Mouse (Mus musculus) lung, postnatal 36 days (tissue): ENCODE results near the gene Fbxo11.

Experiments
- DNase-seq: peaks from one replicate; pipeline ENCODE4 v3.0.0; 2022; ENCODE audit warnings: mixed read lengths

Fbxo11 gene

DNA sequence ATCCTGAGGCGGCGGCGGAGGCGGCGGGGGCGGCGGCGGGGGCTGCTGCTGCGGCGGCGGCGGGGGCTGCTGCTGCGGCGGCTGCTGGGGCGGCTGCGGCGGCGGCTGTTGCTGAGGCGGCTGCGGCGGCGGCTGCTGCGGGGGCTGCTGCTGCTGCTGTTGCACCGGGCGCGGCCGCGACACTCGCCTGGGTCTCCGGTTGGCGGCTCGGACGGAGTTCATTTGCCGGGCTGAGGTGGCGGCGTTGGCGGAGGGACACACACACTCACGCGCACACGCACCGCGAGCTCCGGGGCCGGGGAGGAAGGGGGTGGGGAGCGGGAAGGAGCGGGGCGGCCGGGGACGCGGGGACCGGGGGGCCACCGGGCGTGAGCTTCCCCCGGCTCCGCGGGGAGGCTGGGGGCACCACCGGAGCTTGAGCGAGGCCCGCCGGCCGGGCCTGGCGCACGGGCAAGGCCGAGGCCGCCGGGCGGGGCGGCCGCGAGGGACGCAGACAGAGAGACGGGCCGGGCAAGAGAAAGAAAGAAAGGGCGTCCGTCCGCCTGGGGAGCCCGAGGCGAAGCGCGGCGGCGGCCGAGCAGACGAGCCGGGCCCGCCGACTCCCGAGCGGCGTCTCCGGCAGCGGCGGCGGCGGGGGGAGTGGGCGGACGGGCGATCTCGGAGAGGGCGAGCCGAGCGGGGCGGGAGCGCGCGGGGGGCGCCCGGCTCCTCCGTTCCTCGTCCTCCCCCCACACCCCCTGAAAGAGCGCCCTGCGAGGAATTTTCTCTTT is at the start of gene Fbxo11:
Fbxo11 (minus strand) TSS at position 261 of the 770 bp plus-strand sequence.
- DNase-seq: peak; percentile 34

DNA sequence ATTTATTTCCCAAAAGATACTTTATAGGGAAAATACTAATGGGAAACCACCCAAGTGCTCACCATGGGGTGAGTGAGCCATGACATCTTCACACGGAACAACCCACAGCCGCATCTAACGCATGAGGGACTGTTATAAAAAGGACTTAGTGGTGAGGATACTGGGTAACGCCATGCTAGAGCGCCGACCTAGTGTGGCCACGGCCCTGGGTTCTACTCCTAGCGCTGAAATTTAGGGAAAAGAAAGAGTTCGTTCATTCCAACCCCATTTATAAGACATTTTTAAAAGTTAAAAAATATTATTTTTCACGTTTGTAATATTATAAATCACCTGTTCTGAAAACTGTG is 48.8 kb upstream of the Fbxo11 start:
- DNase-seq: no peak

- DNase-seq: peak; percentile 65
These were observed 48.2 kb upstream of the Fbxo11 start for GRCm38 (mm10) chr17:88113015-88113882.

DNA sequence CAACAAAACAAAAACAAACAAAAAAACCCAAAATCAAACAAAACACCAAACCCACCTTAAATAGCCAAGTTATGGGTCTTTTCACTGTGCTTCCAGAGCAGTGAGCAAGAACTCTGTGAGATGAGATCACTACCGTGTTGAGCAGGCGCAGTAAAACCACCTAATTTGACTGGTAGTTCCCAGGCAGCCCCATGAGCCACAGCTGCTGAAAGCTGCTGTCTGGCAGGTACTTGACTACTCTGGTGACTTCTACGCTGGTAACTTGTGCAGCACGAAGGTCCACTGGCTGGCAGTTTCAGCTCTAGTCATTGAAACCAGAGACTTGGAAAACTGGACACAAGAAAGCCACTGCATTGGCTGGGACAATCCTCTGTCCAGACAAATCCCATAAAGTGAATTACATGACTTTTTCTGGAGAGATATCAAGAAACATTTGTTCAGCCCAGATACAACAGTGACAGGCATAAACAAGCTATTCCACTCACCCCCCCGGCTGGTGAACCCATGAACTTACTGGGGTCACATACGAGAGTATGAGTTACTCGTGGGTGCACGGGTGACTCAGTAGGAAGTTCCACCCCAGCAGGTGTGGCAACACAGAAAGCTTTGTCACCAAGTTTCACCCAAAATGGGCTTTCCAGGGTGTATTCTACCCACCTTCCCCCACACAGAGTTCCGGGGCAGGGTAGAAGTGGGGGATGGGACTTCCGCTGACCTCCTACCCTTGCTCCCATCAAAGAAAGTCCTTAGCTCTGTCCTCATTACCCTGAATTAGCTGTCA is 47.0 kb upstream of the Fbxo11 start:
- no peak for DNase-seq

DNA sequence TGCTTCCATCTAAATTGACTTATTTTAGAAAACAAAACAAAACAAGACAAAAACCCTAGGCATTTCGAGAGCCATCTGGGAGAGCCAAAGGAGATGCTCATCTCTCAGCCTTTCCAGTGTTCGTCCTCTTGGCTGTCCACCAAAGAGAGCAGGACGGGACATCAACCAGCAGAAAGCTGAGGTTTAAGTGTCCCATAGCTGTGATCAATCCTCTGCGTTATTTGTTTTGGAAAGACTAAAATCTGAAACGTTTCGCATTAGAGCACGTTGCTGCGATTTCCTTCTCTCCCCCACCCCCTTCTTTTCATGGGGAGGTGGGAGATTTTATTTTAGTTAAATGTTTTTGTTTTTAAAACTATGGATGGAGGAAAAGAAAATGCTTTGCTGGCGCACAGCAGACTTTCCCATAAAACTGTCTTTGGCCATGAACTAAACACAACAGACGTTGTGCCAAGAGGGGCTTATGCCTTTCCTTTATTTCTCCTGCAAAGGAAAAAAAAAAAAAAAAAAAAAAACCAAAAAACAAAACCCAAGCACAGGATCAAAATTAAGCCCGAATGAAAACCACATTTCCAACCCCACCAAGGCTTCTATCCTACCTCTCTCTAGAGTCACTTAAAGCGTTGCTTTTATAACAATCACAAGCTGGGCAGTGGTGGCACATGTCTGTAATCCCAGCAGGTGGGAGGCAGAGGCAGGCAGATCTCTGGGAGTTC is 46.1 kb upstream of the Fbxo11 start:
- DNase-seq: no peak

DNA sequence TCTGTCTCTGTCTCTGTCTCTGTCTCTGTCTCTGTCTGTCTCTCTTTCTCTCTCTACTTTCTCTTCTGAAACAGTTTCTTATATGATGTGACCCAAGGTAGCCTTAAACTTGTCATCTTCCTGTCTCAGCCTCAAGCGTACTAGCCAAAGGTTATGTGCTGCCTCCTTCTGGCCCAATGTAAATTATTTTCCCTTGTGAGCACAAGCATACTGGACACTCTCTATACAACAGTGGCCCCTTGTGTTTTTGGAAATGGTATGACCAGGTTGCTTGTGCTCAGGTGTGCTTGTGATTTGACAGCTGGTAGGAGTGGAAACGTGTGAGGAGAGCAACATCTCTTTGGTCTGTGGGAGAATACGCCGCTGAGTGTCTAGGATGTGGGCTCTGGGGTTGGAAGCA is 42.6 kb upstream of the Fbxo11 start:
- DNase-seq: peak; percentile 47

DNA sequence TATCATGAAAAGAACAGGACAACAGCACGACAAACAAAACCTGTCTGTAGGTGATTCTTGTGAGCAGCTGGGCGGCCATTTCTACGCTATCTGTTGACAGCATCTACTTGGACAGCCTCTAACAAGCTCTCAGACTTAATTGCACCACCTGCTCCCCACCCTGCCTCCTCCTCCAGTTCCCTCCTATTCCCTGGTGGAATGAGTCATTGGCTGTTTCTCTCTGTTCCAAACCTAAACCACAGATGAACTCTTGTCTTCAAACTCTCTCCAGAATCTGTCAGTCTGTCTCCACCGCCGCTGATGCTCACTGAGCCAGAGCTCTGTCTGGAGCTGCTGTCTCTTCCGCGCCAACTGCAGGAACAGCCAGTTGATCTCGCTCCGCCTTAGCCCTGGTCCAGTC is 41.3 kb upstream of the Fbxo11 start:
- DNase-seq: no peak

DNA sequence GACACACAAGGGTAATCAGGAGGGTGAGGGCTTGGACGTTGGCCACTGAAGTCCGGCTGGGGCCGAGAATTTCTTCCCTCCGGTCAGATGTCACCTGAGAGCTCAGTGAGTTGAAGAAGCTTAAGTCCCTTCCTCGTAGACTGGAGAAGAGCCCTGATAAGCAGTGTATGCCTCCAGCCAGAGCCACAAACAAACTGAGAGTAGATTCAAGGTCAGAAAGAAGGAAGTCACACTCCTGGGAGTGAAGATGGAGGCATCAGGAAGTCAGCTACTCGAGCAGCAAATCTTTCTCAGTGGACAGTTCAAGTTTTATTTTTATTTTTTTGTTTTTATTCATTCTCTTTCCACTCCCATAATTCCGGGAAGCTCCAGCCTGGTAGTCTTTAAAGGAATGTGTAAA is 37.5 kb upstream of the Fbxo11 start:
- no peak for DNase-seq

- DNase-seq: no peak
These were observed 33.2 kb upstream of the Fbxo11 start for GRCm38 (mm10) chr17:88098181-88098852.

- no peak for DNase-seq
These were observed 32.5 kb upstream of the Fbxo11 start for GRCm38 (mm10) chr17:88097543-88097942.

DNA sequence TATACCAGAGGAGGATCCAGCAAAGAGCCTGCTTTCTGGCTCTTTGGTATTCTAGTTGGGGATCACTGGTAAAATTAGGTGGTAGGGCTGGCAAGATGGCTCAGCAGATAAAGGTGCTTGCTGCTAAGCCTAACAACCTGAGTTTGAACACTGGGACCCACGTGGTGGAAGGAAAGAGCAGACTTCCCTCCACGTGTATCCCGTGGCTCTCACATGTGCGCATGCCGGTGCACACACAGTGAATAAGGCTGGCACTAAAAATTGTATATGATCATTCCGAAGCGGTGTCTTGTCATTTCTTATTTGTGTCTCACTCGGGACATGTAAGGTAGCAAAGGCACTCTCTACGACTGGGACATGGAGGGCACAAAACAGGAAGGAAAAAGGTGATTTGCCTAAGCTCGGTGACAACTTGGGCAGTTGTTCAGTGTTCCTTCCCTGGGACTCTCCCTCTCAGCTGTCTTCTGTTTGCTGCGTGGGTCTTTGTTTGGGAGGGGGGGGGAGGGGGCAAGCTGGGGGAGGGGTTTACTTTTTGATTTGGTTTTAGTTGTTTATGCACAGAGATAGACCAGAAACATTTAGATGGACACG is 31.8 kb upstream of the Fbxo11 start:
- no peak for DNase-seq

- DNase-seq: no peak
These were observed 30.6 kb upstream of the Fbxo11 start for GRCm38 (mm10) chr17:88095517-88096198.

GRCm38 (mm10) chr17:88094327-88094726 is 29.2 kb upstream of the Fbxo11 start:
- DNase-seq: no peak

GRCm38 (mm10) chr17:88093798-88094197 is 28.7 kb upstream of the Fbxo11 start:
- DNase-seq: no peak

- DNase-seq: no peak
These were observed 20.9 kb upstream of the Fbxo11 start for GRCm38 (mm10) chr17:88085976-88086375.

DNA sequence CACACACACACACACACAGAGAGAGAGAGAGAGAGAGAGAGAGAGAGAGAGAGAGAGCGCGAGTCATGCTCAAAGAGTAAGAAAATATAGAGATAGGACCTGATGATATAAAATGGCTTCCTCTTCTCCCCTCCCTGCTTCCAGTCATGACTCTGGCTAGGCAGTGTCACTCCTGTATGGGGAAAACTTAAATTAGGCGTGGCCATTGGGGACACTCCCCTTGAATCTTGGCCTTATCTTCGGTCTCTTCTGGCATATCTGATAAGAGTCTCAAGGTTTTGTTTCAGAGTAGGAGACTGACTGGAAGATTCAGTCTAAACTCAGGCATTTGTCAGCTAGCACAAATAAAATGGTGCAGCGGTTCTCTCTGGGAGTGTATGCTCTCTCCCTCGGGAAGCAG is 16.4 kb upstream of the Fbxo11 start:
- DNase-seq: no peak

DNA sequence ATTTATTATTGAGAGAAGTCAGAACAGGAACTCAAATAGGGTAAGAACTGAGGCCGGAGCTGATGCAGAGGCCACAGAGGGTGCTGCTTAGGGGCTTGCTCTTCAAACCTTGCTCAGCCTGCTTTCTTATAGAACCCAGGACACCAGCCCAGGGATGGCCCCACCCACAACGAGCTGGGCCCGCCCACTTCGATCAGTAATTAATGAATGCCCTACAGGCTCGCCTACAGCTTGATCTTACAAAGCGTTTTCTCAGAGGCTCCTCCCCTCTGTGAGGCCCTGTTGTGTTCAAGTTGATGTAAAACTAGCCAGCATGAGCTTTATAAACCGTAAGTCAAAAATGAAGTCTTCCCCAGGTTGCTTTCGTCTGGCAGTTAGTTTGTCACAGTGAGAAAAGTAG is 14.7 kb upstream of the Fbxo11 start:
- no peak for DNase-seq

- DNase-seq: no peak
These were observed 7.0 kb upstream of the Fbxo11 start for GRCm38 (mm10) chr17:88072047-88072446.

- DNase-seq: no peak
These were observed 3.1 kb upstream of the Fbxo11 start for GRCm38 (mm10) chr17:88068024-88068719.

DNA sequence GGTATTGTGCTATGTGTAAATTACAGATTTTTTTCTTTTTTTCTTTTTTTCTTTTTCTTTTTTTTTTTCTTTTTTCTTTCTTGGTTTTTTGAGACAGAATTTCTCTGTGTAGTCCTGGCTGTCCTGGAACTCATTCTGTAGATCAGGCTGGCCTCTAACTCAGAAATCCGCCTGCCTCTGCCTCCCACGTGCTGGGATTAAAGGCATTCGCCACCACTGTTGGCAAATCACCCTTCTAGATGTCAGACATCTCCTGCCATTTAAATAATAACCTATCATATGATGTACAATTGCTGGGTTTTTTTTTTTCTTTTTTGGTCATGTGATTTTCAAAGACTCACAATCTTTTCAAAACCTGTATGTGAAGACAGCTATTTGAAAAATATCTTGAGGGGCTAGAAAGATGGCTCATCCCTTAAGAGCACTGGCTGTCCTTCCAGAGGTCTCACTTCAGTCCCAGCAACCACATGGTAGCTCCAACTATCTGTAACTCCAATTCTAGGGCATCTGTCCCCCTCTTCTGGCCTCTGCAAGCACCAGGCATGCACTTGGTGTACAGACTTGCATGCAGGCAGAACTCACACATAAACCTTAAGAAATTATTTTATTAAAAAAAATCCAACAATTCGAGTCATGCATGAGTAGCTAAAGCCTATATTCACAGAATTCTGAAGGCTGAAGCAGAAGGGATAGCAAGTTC is 2.3 kb upstream of the Fbxo11 start:
- peak; percentile 46 for DNase-seq
